9 mouse cellular contexts compared by ENCODE assay signal in the genomic region with DNA sequence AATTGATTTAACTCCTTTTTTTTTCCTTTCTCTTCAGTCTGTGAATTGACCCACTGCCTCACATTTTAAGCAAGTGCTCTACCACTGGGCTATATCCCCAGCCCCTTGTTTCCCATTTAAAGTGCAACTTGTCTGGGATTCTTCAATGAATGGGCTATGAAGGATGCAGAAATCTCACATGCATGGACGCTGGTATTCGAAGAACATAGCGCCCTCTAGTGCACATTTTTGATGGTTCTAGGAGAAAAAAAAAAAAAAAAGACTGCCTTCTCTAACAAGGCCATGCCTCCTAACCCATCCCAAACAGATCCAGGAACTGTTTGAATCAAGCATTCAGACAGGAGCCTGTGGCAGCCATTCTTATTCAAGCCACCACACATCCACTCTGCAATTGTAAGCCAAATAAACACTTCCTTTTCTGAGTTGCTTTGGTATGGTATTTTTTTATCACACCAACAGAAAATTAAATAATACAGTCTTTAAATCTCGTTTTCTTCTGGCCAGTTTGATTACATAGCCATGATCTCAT. TPM values are rescaled to one million over a fixed set of nuclear protein-coding genes. Genes with fewer than 3 reads are reported as not detected.
A peak's percentile ranks its signal among the peaks of the same experiment; 100 is the strongest.
DNase-seq lines count a peak whose midpoint lies in the region; ATAC-seq and TF ChIP-seq lines count a peak whose summit lies in the region.
"Had no signal": no experiment of that assay in that cellular context is flagged by ENCODE, and none has a peak within 500 bp of the region (broad histone marks: within the 10 kb centered on the region; RNA-seq: fewer than 3 reads in every experiment).

No protein-coding gene starts in this region.

- TF ChIP-seq POLR2A in MEL (IDR thresholded peaks at IDR 0.05; ENCODE audit: control insufficient read depth in 1 of 2, insufficient read depth in 1 of 2, low read depth in 1 of 2, low read length in 2 of 2, poor library complexity in 1 of 2) = no peak

- peak; percentile 6 to 53 (median 25); a peak in 2 of 6 replicates for TF ChIP-seq CTCF in MEL (IDR thresholded peaks at IDR 0.05 in 2 of 3, conservative IDR thresholded peaks at IDR 0.05 in 1 of 3; ENCODE audit: control insufficient read depth in 1 of 3, insufficient read depth in 1 of 3, low read depth in 2 of 3, low read length in 3 of 3, poor library complexity in 1 of 3, severe bottlenecking in 1 of 3)

- H3K4me3 ChIP-seq in hindbrain, embryonic 11.5 days (ENCODE audit: low read depth, low read length) = no peak overlapping the region
- H3K4me3 ChIP-seq in hindbrain, embryonic 10.5 days = no peak overlapping the region
- H3K4me3 ChIP-seq in MEL (ENCODE audit: control insufficient read depth in 1 of 2, insufficient read depth in 1 of 2, low read depth in 2 of 2, low read length in 2 of 2) = no peak overlapping the region
- no peak overlapping the region for H3K4me3 ChIP-seq in forebrain, embryonic 16.5 days (replicated peaks; ENCODE audit: low read length)
- H3K4me3 ChIP-seq: limb, embryonic 15.5 days had no signal

- no peak overlapping the region for H3K9ac ChIP-seq in hindbrain, embryonic 11.5 days (ENCODE audit: low read depth, low read length)
- H3K9ac ChIP-seq in MEL (ENCODE audit: control insufficient read depth, low read depth, low read length, poor library complexity, severe bottlenecking) = no peak overlapping the region
- no peak overlapping the region for H3K9ac ChIP-seq in forebrain, embryonic 16.5 days (replicated peaks; ENCODE audit: low read depth, low read length)
- H3K9ac ChIP-seq: limb, embryonic 15.5 days had no signal

- H3K36me3 ChIP-seq in hindbrain, embryonic 11.5 days (ENCODE audit: control insufficient read depth, insufficient read depth, low read length) = no peaks in the 10 kb centered on the region
- no peaks in the 10 kb centered on the region for H3K36me3 ChIP-seq in hindbrain, embryonic 10.5 days
- no peaks in the 10 kb centered on the region for H3K36me3 ChIP-seq in MEL (ENCODE audit: control insufficient read depth in 1 of 2, insufficient read depth in 2 of 2, low read length in 2 of 2)
- no peaks in the 10 kb centered on the region for H3K36me3 ChIP-seq in forebrain, embryonic 16.5 days (ENCODE audit: control insufficient read depth, insufficient read depth)
- H3K36me3 ChIP-seq: limb, embryonic 15.5 days had no signal

- TF ChIP-seq EP300 in MEL (IDR thresholded peaks at IDR 0.05; ENCODE audit: low read depth in 1 of 2, low read length in 2 of 2) = no peak

- 24% methylated on average over 4 of the region's 4 CpGs for WGBS in hindbrain, embryonic 11.5 days
- 27% methylated on average over 4 of the region's 4 CpGs for whole genome bisulfite sequencing in hindbrain, embryonic 10.5 days
- WGBS in forebrain, embryonic 16.5 days = 18% methylated on average over 4 of the region's 4 CpGs

- no peak for ATAC-seq in hindbrain, embryonic 11.5 days (ENCODE audit: low FRiP score)
- ATAC-seq in forebrain, embryonic 16.5 days = peak; percentile 43; the same call in 1 of the 2 replicates

- TF ChIP-seq RAD21 in MEL (IDR thresholded peaks at IDR 0.05; ENCODE audit: low read depth, low read length) = peak; percentile 37

- no peak overlapping the region for H3K27ac ChIP-seq in hindbrain, embryonic 11.5 days (ENCODE audit: low read depth, low read length)
- no peak overlapping the region for H3K27ac ChIP-seq in hindbrain, embryonic 10.5 days
- no peak overlapping the region for H3K27ac ChIP-seq in MEL (ENCODE audit: control insufficient read depth, low read depth, low read length)
- no peak overlapping the region for H3K27ac ChIP-seq in forebrain, embryonic 16.5 days (ENCODE audit: low read length)
- H3K27ac ChIP-seq: limb, embryonic 15.5 days had no signal

- H3K79me2 ChIP-seq in MEL (ENCODE audit: control insufficient read depth, insufficient read depth, low read length, poor library complexity) = no peaks in the 10 kb centered on the region

- peak; percentile 84 for DNase-seq in hindbrain, embryonic 11.5 days (ENCODE audit: low spot score)
- DNase-seq in hindbrain, embryonic 10.5 days (ENCODE audit: low spot score) = no peak
- DNase-seq in 3T3-L1 (ENCODE audit: low read depth, low spot score) = peak; percentile 91
- DNase-seq in MEL (ENCODE audit: low read depth, low spot score) = peak; percentile 35
- peak; percentile 75 for DNase-seq in lung, postnatal 36 days
- DNase-seq in yolk sac, embryonic 10.5 days (ENCODE audit: low spot score) = no peak
- DNase-seq in gastrocnemius, postnatal 25 days = no peak

- H3K4me2 ChIP-seq in hindbrain, embryonic 11.5 days (replicated peaks; ENCODE audit: low read depth, low read length) = no peak overlapping the region
- H3K4me2 ChIP-seq in forebrain, embryonic 16.5 days (ENCODE audit: low read length) = no peak overlapping the region
- H3K4me2 ChIP-seq: limb, embryonic 15.5 days had no signal

- no peaks in the 10 kb centered on the region for H3K9me3 ChIP-seq in hindbrain, embryonic 11.5 days (ENCODE audit: control insufficient read depth, low read length)
- H3K9me3 ChIP-seq in hindbrain, embryonic 10.5 days = no peaks in the 10 kb centered on the region
- H3K9me3 ChIP-seq in MEL (replicated peaks; ENCODE audit: insufficient read depth, low read length) = no peaks in the 10 kb centered on the region
- H3K9me3 ChIP-seq in forebrain, embryonic 16.5 days (ENCODE audit: control insufficient read depth, low read length) = no peaks in the 10 kb centered on the region
- H3K9me3 ChIP-seq: limb, embryonic 15.5 days had no signal

- no peaks in the 10 kb centered on the region for H3K27me3 ChIP-seq in hindbrain, embryonic 11.5 days (ENCODE audit: control insufficient read depth, insufficient read depth, low read length)
- peaks cover 6% of the 10 kb centered on the region; the same call in 1 of the 2 replicates for H3K27me3 ChIP-seq in hindbrain, embryonic 10.5 days (ENCODE audit: insufficient read depth, poor library complexity, severe bottlenecking)
- H3K27me3 ChIP-seq in MEL (ENCODE audit: control insufficient read depth in 1 of 2, insufficient read depth in 2 of 2, low read length in 2 of 2) = no peaks in the 10 kb centered on the region
- H3K27me3 ChIP-seq in forebrain, embryonic 16.5 days (replicated peaks; ENCODE audit: control insufficient read depth, insufficient read depth, low read length) = no peaks in the 10 kb centered on the region
- H3K27me3 ChIP-seq: limb, embryonic 15.5 days had no signal

- no peaks in the 10 kb centered on the region for H3K4me1 ChIP-seq in hindbrain, embryonic 11.5 days (replicated peaks; ENCODE audit: control insufficient read depth, insufficient read depth, low read length)
- H3K4me1 ChIP-seq in hindbrain, embryonic 10.5 days (replicated peaks) = peaks cover 5% of the 10 kb centered on the region; the same call in 1 of the 2 replicates
- no peaks in the 10 kb centered on the region for H3K4me1 ChIP-seq in MEL (ENCODE audit: control insufficient read depth in 1 of 2, insufficient read depth in 2 of 2, low read length in 2 of 2)
- H3K4me1 ChIP-seq in forebrain, embryonic 16.5 days (replicated peaks; ENCODE audit: control insufficient read depth, insufficient read depth, low read length) = no peaks in the 10 kb centered on the region
- H3K4me1 ChIP-seq: limb, embryonic 15.5 days had no signal

RNA-seq across cellular contexts. Expression of gene Gimap8, which starts 4.2 kb away (rescaled TPM):
- 0.37 and 0.57 TPM in 2 replicates for polyA plus RNA-seq in hindbrain, embryonic 11.5 days (2014; fragmentation: Nextera tagmentation; extraction: Ambion mirVana)
- 0.37 and 0.75 TPM in 2 replicates for polyA plus RNA-seq in hindbrain, embryonic 10.5 days (2016; fragmentation: Nextera tagmentation; extraction: Ambion mirVana)
- not detected in 2 replicates for total RNA-seq in MEL (2012; rRNA removed)
- polyA plus RNA-seq in MEL (2012; ENCODE audit: insufficient read depth in 1 of 2, insufficient read length in 2 of 2, low read depth in 1 of 2, low replicate concordance in 2 of 2, missing spikeins in 1 of 2) = not detected
- 0.52 and 0.56 TPM in 2 replicates for polyA plus RNA-seq in forebrain, embryonic 16.5 days (2015; fragmentation: Nextera tagmentation; extraction: Ambion mirVana)
- total RNA-seq in gastrocnemius, postnatal 25 days (2021) = 1 to 10 TPM; 2.1 to 3.0 TPM

RNA-seq across cellular contexts. Expression of gene AI854703, which starts 16.3 kb away (rescaled TPM):
- 1.1 and 1.2 TPM in 2 replicates for polyA plus RNA-seq in hindbrain, embryonic 11.5 days (2014; fragmentation: Nextera tagmentation; extraction: Ambion mirVana)
- 0.96 and 1.3 TPM in 2 replicates for polyA plus RNA-seq in hindbrain, embryonic 10.5 days (2016; fragmentation: Nextera tagmentation; extraction: Ambion mirVana)
- total RNA-seq in MEL (2012; rRNA removed) = not detected in 2 replicates
- not detected for polyA plus RNA-seq in MEL (2012; ENCODE audit: insufficient read depth in 1 of 2, insufficient read length in 2 of 2, low read depth in 1 of 2, low replicate concordance in 2 of 2, missing spikeins in 1 of 2)
- polyA plus RNA-seq in forebrain, embryonic 16.5 days (2015; fragmentation: Nextera tagmentation; extraction: Ambion mirVana) = 11.7 and 17.5 TPM in 2 replicates
- total RNA-seq in gastrocnemius, postnatal 25 days (2021) = under 1 TPM; 0.24 to 0.38 TPM

RNA-seq across cellular contexts. Expression of gene Gimap9, which starts 33.1 kb away (rescaled TPM):
- polyA plus RNA-seq in hindbrain, embryonic 11.5 days (2014; fragmentation: Nextera tagmentation; extraction: Ambion mirVana) = 4.2 and 4.8 TPM in 2 replicates
- polyA plus RNA-seq in hindbrain, embryonic 10.5 days (2016; fragmentation: Nextera tagmentation; extraction: Ambion mirVana) = 3.4 and 4.4 TPM in 2 replicates
- 3.8 and 4.8 TPM in 2 replicates for total RNA-seq in MEL (2012; rRNA removed)
- polyA plus RNA-seq in MEL (2012; ENCODE audit: insufficient read depth in 1 of 2, insufficient read length in 2 of 2, low read depth in 1 of 2, low replicate concordance in 2 of 2, missing spikeins in 1 of 2) = 1 to 10 TPM in 1 of 2 experiments, not detected in 1; 6.2 TPM
- polyA plus RNA-seq in forebrain, embryonic 16.5 days (2015; fragmentation: Nextera tagmentation; extraction: Ambion mirVana) = 2.0 and 2.7 TPM in 2 replicates
- under 1 TPM; 0.51 to 0.67 TPM for total RNA-seq in gastrocnemius, postnatal 25 days (2021)

RNA-seq across cellular contexts. Expression of gene Zfp775, which starts 41.0 kb away (rescaled TPM):
- polyA plus RNA-seq in hindbrain, embryonic 11.5 days (2014; fragmentation: Nextera tagmentation; extraction: Ambion mirVana) = 7.7 and 11.0 TPM in 2 replicates
- 10.5 and 12.5 TPM in 2 replicates for polyA plus RNA-seq in hindbrain, embryonic 10.5 days (2016; fragmentation: Nextera tagmentation; extraction: Ambion mirVana)
- not detected in 2 replicates for total RNA-seq in MEL (2012; rRNA removed)
- not detected for polyA plus RNA-seq in MEL (2012; ENCODE audit: insufficient read depth in 1 of 2, insufficient read length in 2 of 2, low read depth in 1 of 2, low replicate concordance in 2 of 2, missing spikeins in 1 of 2)
- 15.8 and 17.2 TPM in 2 replicates for polyA plus RNA-seq in forebrain, embryonic 16.5 days (2015; fragmentation: Nextera tagmentation; extraction: Ambion mirVana)
- total RNA-seq in gastrocnemius, postnatal 25 days (2021) = 1 to 10 TPM; 6.5 to 6.9 TPM

RNA-seq across cellular contexts. Expression of gene Gimap4, which starts 41.5 kb away (rescaled TPM):
- polyA plus RNA-seq in hindbrain, embryonic 11.5 days (2014; fragmentation: Nextera tagmentation; extraction: Ambion mirVana) = 3.3 and 5.6 TPM in 2 replicates
- 5.3 and 5.8 TPM in 2 replicates for polyA plus RNA-seq in hindbrain, embryonic 10.5 days (2016; fragmentation: Nextera tagmentation; extraction: Ambion mirVana)
- total RNA-seq in MEL (2012; rRNA removed) = 0.12 TPM in 1 of 2 replicates, not detected in the other
- under 1 TPM in 1 of 2 experiments, not detected in 1; 0.25 TPM for polyA plus RNA-seq in MEL (2012; ENCODE audit: insufficient read depth in 1 of 2, insufficient read length in 2 of 2, low read depth in 1 of 2, low replicate concordance in 2 of 2, missing spikeins in 1 of 2)
- 1.2 and 1.8 TPM in 2 replicates for polyA plus RNA-seq in forebrain, embryonic 16.5 days (2015; fragmentation: Nextera tagmentation; extraction: Ambion mirVana)
- total RNA-seq in gastrocnemius, postnatal 25 days (2021) = 1 to 10 TPM; 5.1 to 7.7 TPM

Comparison
In these comparisons a context has a peak if more than half of its experiments do, and no peak if none do; other contexts are left out.
1. DNase-seq: peak in hindbrain, embryonic 11.5 days (single experiment), 3T3-L1 (single experiment), MEL (single experiment) and lung, postnatal 36 days (single experiment); none in hindbrain, embryonic 10.5 days (single experiment), yolk sac, embryonic 10.5 days (single experiment) and gastrocnemius, postnatal 25 days (single experiment).